Mouse (Mus musculus) CH12.LX (cell line): ENCODE measurements around the gene Inpp5e.

Source experiments
- CTCF ChIP-seq, 2 experiments: IDR thresholded peaks in 1 of 2; conservative IDR thresholded peaks in 1 of 2; 2 replicates each; pipeline ENCODE4 v1.5.1; 2011 to 2012; ENCODE audit warnings: low read depth in 2 of 2, low read length in 2 of 2, improper control_type of control experiment in 1 of 2, inconsistent platforms in 1 of 2, mild to moderate bottlenecking in 1 of 2, moderate library complexity in 1 of 2
- HCFC1 ChIP-seq: IDR thresholded peaks from 2 replicates; pipeline ENCODE4 v1.6.1; 2012; ENCODE audit warnings: low read depth, mild to moderate bottlenecking, inconsistent platforms, low read length, improper control_type of control experiment
- JUND ChIP-seq: conservative IDR thresholded peaks from 2 replicates; pipeline ENCODE4 v1.6.1; 2011; ENCODE audit warnings: low read depth, low read length, improper control_type of control experiment
- KAT2A ChIP-seq: IDR thresholded peaks from 2 replicates; pipeline ENCODE4 v1.6.1; 2012; ENCODE audit warnings: low read length, improper control_type of control experiment, inconsistent platforms; ENCODE audit not compliant: insufficient replicate concordance
- NRF1 ChIP-seq: IDR thresholded peaks from 2 replicates; pipeline ENCODE4 v1.6.1; 2014; ENCODE audit warnings: low read depth, mild to moderate bottlenecking, inconsistent platforms, low read length, improper control_type of control experiment, moderate library complexity
- POLR2A ChIP-seq: IDR thresholded peaks from 2 replicates; pipeline ENCODE4 v1.6.1; 2011; ENCODE audit warnings: low read depth, mild to moderate bottlenecking, improper control_type of control experiment, low read length
- SIN3A ChIP-seq: IDR thresholded peaks from 2 replicates; pipeline ENCODE4 v1.6.1; 2012; ENCODE audit warnings: low read length, improper control_type of control experiment, inconsistent platforms

GRCm38 (mm10) chr2:26444368-26444767 is 35.4 kb upstream of the Inpp5e start:
- TF ChIP-seq POLR2A (no peak), JUND (no peak), CTCF (conservative IDR thresholded peaks at IDR 0.05 in 1 of 2, IDR thresholded peaks at IDR 0.05 in 1 of 2; ENCODE audit: low read depth in 2 of 2, low read length in 2 of 2) (no peak), SIN3A (no peak), HCFC1 (no peak), KAT2A (no peak), NRF1 (no peak)
